Mouse (Mus musculus): ENCODE measurements at regions not wholly inside any gene's neighbourhood (a gene's known extent, or its start where the extent isn't known, plus 50 kb on each side); places are given as distances from the start of the nearest gene placed in this dataset.

DNA sequence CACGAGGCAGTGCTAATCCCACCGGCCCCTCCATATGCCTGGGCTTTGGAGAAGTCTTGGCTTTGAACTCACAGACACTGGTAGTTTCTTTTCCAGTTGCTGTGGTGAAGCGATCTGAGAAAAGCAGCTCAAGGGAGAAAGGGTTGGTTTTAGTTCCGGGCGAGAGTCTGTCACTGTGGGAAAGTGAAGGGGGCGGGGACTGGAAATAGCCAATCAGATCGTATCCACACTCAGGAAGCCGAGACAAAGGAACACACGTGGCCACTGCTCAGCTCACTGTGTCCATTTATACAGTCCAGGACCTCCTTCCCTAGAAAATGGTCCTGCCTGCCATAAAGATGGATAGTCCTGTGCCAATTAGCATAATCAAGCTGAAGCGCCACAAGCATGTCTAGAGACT is 57.2 kb upstream of the Tgfbr2 start:
- no peaks in the 10 kb centered on the region for H3K9me3 ChIP-seq
- no peak overlapping the region for H3K9ac ChIP-seq
- no peaks in the 10 kb centered on the region for H3K27me3 ChIP-seq
- H3K4me3 ChIP-seq = no peak overlapping the region
- H3K4me2 ChIP-seq = no peak overlapping the region
- WGBS = 74% methylated on average over 10 of the region's 10 CpGs
- peak overlapping the region; percentile 91 for H3K27ac ChIP-seq
- H3K36me3 ChIP-seq = no peaks in the 10 kb centered on the region
- H3K4me1 ChIP-seq = peaks cover 52% of the 10 kb centered on the region
- ATAC-seq (ENCODE audit: borderline replicate concordance, extremely low read depth, low FRiP score, low TSS enrichment) = no peak

- Histone ChIP-seq H3K9me3 (no peaks in the 10 kb centered on the region), H3K4me3 (no peak overlapping the region), H3K36me3 (no peaks in the 10 kb centered on the region), H3K27ac (peak overlapping the region; percentile 91), H3K4me1 (peaks cover 54% of the 10 kb centered on the region), H3K27me3 (no peaks in the 10 kb centered on the region), H3K9ac (no peak overlapping the region), H3K4me2 (no peak overlapping the region)
- WGBS = 56% methylated on average over 16 of the region's 16 CpGs
- peak; percentile 63; the same call in 1 of the 2 replicates for ATAC-seq (ENCODE audit: borderline replicate concordance, extremely low read depth, low FRiP score, low TSS enrichment)
These were observed 56.5 kb upstream of the Tgfbr2 start for GRCm38 (mm10) chr9:116231351-116232311.

DNA sequence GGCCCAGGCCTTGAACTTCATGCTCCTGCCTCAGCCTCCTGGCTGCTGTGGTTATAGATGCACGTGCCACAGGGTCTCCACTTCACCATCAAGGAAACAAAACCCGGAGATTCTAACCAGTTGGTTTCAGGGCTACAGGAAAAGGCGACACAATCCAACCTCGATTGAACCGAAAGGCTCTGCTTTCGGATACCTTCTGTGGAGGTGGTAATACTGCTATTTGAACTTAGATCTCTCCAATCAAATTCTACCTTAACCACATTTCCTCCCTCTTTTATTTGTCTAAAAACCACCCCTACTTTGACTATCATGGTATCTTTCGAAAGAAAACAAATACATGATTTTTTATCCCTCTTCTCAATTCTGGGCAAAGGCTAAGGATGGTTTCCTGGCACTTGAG is 55.2 kb upstream of the Tgfbr2 start:
- WGBS = 83% methylated on average over 7 of the region's 7 CpGs

GRCm38 (mm10) chr9:116228443-116228842 is 53.3 kb upstream of the Tgfbr2 start:
- H3K36me3 ChIP-seq = no peaks in the 10 kb centered on the region
- WGBS = 27% methylated on average over 9 of the region's 9 CpGs
- peaks cover 45% of the 10 kb centered on the region for H3K4me1 ChIP-seq
- no peak overlapping the region for H3K27ac ChIP-seq
- H3K4me3 ChIP-seq = no peak overlapping the region
- no peak overlapping the region for H3K4me2 ChIP-seq
- H3K9me3 ChIP-seq = no peaks in the 10 kb centered on the region
- H3K27me3 ChIP-seq = no peaks in the 10 kb centered on the region
- ATAC-seq (ENCODE audit: borderline replicate concordance, extremely low read depth, low FRiP score, low TSS enrichment) = no peak
- no peak overlapping the region for H3K9ac ChIP-seq

More for the DNA sequence above, 55.2 kb upstream of the Tgfbr2 start:
- Histone ChIP-seq H3K4me1 (peaks cover 54% of the 10 kb centered on the region), H3K9ac (no peak overlapping the region), H3K27ac (peak overlapping the region; percentile 91; the same call in 1 of the 2 replicates), H3K36me3 (no peaks in the 10 kb centered on the region), H3K27me3 (no peaks in the 10 kb centered on the region), H3K9me3 (no peaks in the 10 kb centered on the region), H3K4me2 (no peak overlapping the region), H3K4me3 (no peak overlapping the region)
- no peak for ATAC-seq (ENCODE audit: borderline replicate concordance, extremely low read depth, low FRiP score, low TSS enrichment)

GRCm38 (mm10) chr9:116227738-116228137 is 52.6 kb upstream of the Tgfbr2 start:
- no peak overlapping the region for H3K9ac ChIP-seq
- peaks cover 46% of the 10 kb centered on the region for H3K4me1 ChIP-seq
- ATAC-seq (ENCODE audit: borderline replicate concordance, extremely low read depth, low FRiP score, low TSS enrichment) = no peak
- no peaks in the 10 kb centered on the region for H3K27me3 ChIP-seq
- WGBS = 43% methylated on average over 7 of the region's 7 CpGs
- H3K4me2 ChIP-seq = no peak overlapping the region
- H3K27ac ChIP-seq = no peak overlapping the region
- no peak overlapping the region for H3K4me3 ChIP-seq
- no peaks in the 10 kb centered on the region for H3K36me3 ChIP-seq
- H3K9me3 ChIP-seq = no peaks in the 10 kb centered on the region
